Mouse (Mus musculus) gonadal fat pad, adult 2 months (tissue): ENCODE measurements around the gene Olfr1055. TPM values are rescaled to one million over a fixed set of nuclear protein-coding genes. Genes with fewer than 3 reads are reported as not detected.
"Not testable (repeated sequence)": the region's sequence is repeated elsewhere in the genome, so short reads cannot be mapped to it uniquely, and the experiment has no call there.

ENCODE experiments used
- DNase-seq: peaks from one replicate; pipeline ENCODE4 v3.0.0-alpha.2; 2012; ENCODE audit warnings: low read depth
- polyA plus RNA-seq: library from polyadenylated mRNA; depleted of rRNA; stranded (reverse); fragments of >200 nt; gene quantifications from 2 replicates; pipeline ENCODE4 v1.2.3, GENCODE M21; 2012; rRNA removed

Olfr1055 gene
- not detected in 2 replicates for polyA plus RNA-seq

DNA sequence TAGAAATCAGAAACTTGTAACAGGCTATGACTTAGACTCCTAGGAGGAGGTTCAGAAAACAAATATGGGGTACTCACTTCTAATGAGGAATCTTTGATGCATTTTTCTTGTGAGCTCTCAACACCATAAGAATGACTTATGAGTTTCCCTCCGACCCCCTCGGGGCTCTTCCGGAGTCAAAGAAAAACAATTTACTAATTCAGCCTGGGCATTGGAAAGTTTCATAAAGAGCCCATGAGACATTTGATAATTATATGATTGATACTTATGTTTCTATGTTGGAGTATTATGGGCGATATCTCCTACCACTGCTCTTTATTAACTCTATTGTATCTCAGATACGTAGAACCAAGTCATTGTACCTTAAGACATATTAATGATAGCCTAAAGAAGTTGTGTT lies at the start of gene Olfr1055:
Olfr1055 (minus strand) TSS at position 101 of the 400 bp plus-strand sequence.
- DNase-seq: no peak

DNA sequence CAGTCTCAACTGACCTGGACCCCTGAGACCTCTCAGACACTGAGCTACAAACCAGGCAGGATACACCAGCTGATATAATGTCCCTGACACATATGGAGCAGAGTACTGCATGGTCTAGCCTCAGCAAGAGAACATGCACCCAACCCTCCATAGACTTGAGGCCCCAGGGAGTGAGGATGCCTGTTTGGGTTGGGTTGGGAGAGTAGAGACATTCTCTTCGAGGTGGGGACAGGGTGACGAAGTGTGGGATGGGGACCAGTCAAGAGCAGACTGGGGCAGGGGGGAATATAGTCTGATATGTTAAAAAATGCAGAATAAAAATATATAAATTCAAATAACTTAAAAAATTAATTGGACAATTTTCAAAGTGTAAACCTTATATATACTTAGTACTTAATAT lies 45.0 kb upstream of the Olfr1055 start:
- no peak for DNase-seq

GRCm38 (mm10) chr2:86388461-86388860 lies 38.4 kb upstream of the Olfr1055 start, which contains the start of gene Olfr1058:
TSS of gene Olfr1058 (minus strand) at chr2:86388561.
- DNase-seq: not testable (repeated sequence)

- no peak for DNase-seq
These were observed 28.2 kb upstream of the Olfr1055 start, which contains the start of gene Olfr1057 for GRCm38 (mm10) chr2:86378293-86378692. TSS of gene Olfr1057 (minus strand) at chr2:86378393.

- DNase-seq: not testable (repeated sequence)
These were observed 16.3 kb upstream of the Olfr1055 start for GRCm38 (mm10) chr2:86366342-86366741.

- no peak for DNase-seq
These were observed 12.3 kb upstream of the Olfr1055 start, which contains the start of gene Olfr1056 for GRCm38 (mm10) chr2:86362369-86362768. TSS of gene Olfr1056 (minus strand) at chr2:86362469.

GRCm38 (mm10) chr2:86351751-86352150 lies 1.7 kb upstream of the Olfr1055 start:
- DNase-seq: not testable (repeated sequence)

DNA sequence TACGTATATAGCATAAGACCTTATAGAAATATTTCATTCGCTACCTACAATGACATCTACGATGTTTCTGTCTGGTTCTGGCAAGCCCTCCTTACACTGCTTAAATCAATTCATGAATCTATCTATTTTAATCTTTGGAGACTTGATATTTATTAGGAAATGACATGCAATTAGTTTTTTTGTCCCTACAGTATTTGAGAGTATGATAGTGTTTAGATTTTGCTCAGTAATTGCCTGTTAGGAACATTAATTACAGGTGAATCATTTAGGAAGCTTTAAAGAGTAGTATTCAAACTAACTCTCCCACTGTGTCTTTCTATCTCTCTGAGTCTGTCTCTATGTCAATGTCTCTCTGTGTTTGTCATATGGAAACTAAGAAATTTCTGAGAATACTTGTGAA lies 14.8 kb downstream of the Olfr1055 start, which contains the start of gene Olfr1054:
Olfr1054 (minus strand) TSS at position 101 of the 400 bp plus-strand sequence.
- no peak for DNase-seq

- no peak for DNase-seq
These were observed 34.9 kb downstream of the Olfr1055 start, which contains the start of gene Olfr1053 for GRCm38 (mm10) chr2:86315184-86315583. TSS of gene Olfr1053 (minus strand) at chr2:86315284.

Other genes with a start within 250 kb of the Olfr1055 start
- gene Olfr1039, start 214.4 kb downstream of the Olfr1055 start, polyA plus RNA-seq: 0.03 TPM in 1 of 2 replicates, not detected in the other
- gene Olfr1040, start 203.6 kb downstream of the Olfr1055 start, polyA plus RNA-seq: not detected in 2 replicates
- not detected in 2 replicates for gene Olfr1042, start 188.4 kb downstream of the Olfr1055 start, polyA plus RNA-seq
- not detected in 2 replicates for gene Olfr1043, start 182.8 kb downstream of the Olfr1055 start, polyA plus RNA-seq
- not detected in 2 replicates for gene Olfr1044, start 172.5 kb downstream of the Olfr1055 start, polyA plus RNA-seq
- not detected in 2 replicates for gene Olfr52, start 164.6 kb downstream of the Olfr1055 start, polyA plus RNA-seq
- gene Olfr1045, start 147.3 kb downstream of the Olfr1055 start, polyA plus RNA-seq: not detected in 2 replicates
- not detected in 2 replicates for gene Olfr1046, start 131.0 kb downstream of the Olfr1055 start, polyA plus RNA-seq
- gene Olfr1047, start 118.9 kb downstream of the Olfr1055 start, polyA plus RNA-seq: not detected in 2 replicates
- not detected in 2 replicates for gene Olfr1048, start 110.0 kb downstream of the Olfr1055 start, polyA plus RNA-seq
- gene Olfr1049, start 92.0 kb downstream of the Olfr1055 start, polyA plus RNA-seq: not detected in 2 replicates
- gene Olfr1051, start 71.2 kb downstream of the Olfr1055 start, polyA plus RNA-seq: not detected in 2 replicates
- not detected in 2 replicates for gene Olfr1052, start 57.8 kb downstream of the Olfr1055 start, polyA plus RNA-seq
- gene Olfr1053, start 35.0 kb downstream of the Olfr1055 start, polyA plus RNA-seq: not detected in 2 replicates
- not detected in 2 replicates for gene Olfr1054, start 14.9 kb downstream of the Olfr1055 start, polyA plus RNA-seq
- gene Olfr1056, start 12.2 kb upstream of the Olfr1055 start, polyA plus RNA-seq: not detected in 2 replicates
- not detected in 2 replicates for gene Olfr1057, start 28.1 kb upstream of the Olfr1055 start, polyA plus RNA-seq
- gene Olfr1058, start 38.3 kb upstream of the Olfr1055 start, polyA plus RNA-seq: not detected in 2 replicates
- not detected in 2 replicates for gene Olfr1061, start 63.8 kb upstream of the Olfr1055 start, polyA plus RNA-seq
- not detected in 2 replicates for gene Olfr1062, start 76.5 kb upstream of the Olfr1055 start, polyA plus RNA-seq
- not detected in 2 replicates for gene Olfr1065, start 100.3 kb upstream of the Olfr1055 start, polyA plus RNA-seq
- gene Olfr1066, start 106.0 kb upstream of the Olfr1055 start, polyA plus RNA-seq: not detected in 2 replicates
- gene Olfr228, start 137.1 kb upstream of the Olfr1055 start, polyA plus RNA-seq: not detected in 2 replicates
- gene Olfr1076, start 158.2 kb upstream of the Olfr1055 start, polyA plus RNA-seq: not detected in 2 replicates
- gene Olfr1079, start 192.2 kb upstream of the Olfr1055 start, polyA plus RNA-seq: not detected in 2 replicates
- gene Olfr1080, start 208.0 kb upstream of the Olfr1055 start, polyA plus RNA-seq: not detected in 2 replicates
- gene Olfr1082, start 248.7 kb upstream of the Olfr1055 start, polyA plus RNA-seq: not detected in 2 replicates